ENCODE assay signal across 11 mouse cellular contexts in genomic region chr2:60903535-60903934, GRCm38 (mm10). TPM values are rescaled to one million over a fixed set of nuclear protein-coding genes. Genes with fewer than 3 reads are reported as not detected.
DNase-seq lines count a peak whose midpoint lies in the region; ATAC-seq lines count a peak whose summit lies in the region.
"Had no signal": no experiment of that assay in that cellular context is flagged by ENCODE, and none has a peak within 500 bp of the region (broad histone marks: within the 10 kb centered on the region; RNA-seq: fewer than 3 reads in every experiment).

No protein-coding gene starts in this region.

- H3K4me2 ChIP-seq in liver, embryonic 12.5 days: no peak overlapping the region
- H3K4me2 ChIP-seq: liver, embryonic 15.5 days; stomach, embryonic 15.5 days had no signal

- DNase-seq in liver (peak; percentile 16), adipocyte (ENCODE audit: low spot score) (peak; percentile 66)
- peak; percentile 17 for DNase-seq in naive thymus-derived CD4-positive, alpha-beta T cell, adult 2 months (ENCODE audit: low read depth)
- DNase-seq in neural tube, embryonic 10.5 days (ENCODE audit: extremely low spot score, low spot score): no peak
- DNase-seq in left cerebral cortex, postnatal 25 days (ENCODE audit: low spot score in 2 of 2): no peak
- DNase-seq: cerebellum, postnatal 25 days; kidney, adult 8-10 months had no signal

- no peak for ATAC-seq in liver, embryonic 12.5 days
- ATAC-seq in granulocyte monocyte progenitor cell, adult 5-6 weeks (replicated peaks; ENCODE audit: poor library complexity, severe bottlenecking): peak; percentile 76

- no peak overlapping the region for H3K4me3 ChIP-seq in liver, embryonic 12.5 days
- H3K4me3 ChIP-seq: liver, embryonic 15.5 days; stomach, embryonic 15.5 days had no signal

- H3K27ac ChIP-seq in liver, embryonic 12.5 days: no peak overlapping the region
- H3K27ac ChIP-seq: liver, embryonic 15.5 days; stomach, embryonic 15.5 days had no signal

- no peaks in the 10 kb centered on the region for H3K36me3 ChIP-seq in liver, embryonic 12.5 days
- H3K36me3 ChIP-seq: liver, embryonic 15.5 days; stomach, embryonic 15.5 days had no signal

- intact Hi-C loops in left cerebral cortex, postnatal 25 days (cut with DNase I): no loop called here

- no peaks in the 10 kb centered on the region for H3K9me3 ChIP-seq in liver, embryonic 12.5 days (replicated peaks)
- H3K9me3 ChIP-seq: liver, embryonic 15.5 days; stomach, embryonic 15.5 days had no signal

- WGBS in liver, embryonic 12.5 days (ENCODE audit: insufficient replicate concordance): 35% methylated on average over 7 of the region's 7 CpGs

- peaks cover 21% of the 10 kb centered on the region for H3K4me1 ChIP-seq in liver, embryonic 12.5 days

- no peak overlapping the region for H3K9ac ChIP-seq in liver, embryonic 12.5 days
- H3K9ac ChIP-seq: liver, embryonic 15.5 days; stomach, embryonic 15.5 days had no signal

- no peaks in the 10 kb centered on the region for H3K27me3 ChIP-seq in liver, embryonic 12.5 days (replicated peaks)
- H3K27me3 ChIP-seq: liver, embryonic 15.5 days; stomach, embryonic 15.5 days had no signal

RNA-seq across cellular contexts. Expression of gene Rbms1, which starts 59.5 kb away (rescaled TPM):
- polyA plus RNA-seq in liver, embryonic 12.5 days (2016; fragmentation: Nextera tagmentation; extraction: Ambion mirVana): 54.5 and 58.8 TPM in 2 replicates
- 22.6 and 30.9 TPM in 2 replicates for total RNA-seq in granulocyte monocyte progenitor cell, adult 5-6 weeks (2014; fragmentation: Nextera tagmentation)
- 23.4 and 27.5 TPM in 2 replicates for total RNA-seq in granulocyte monocyte progenitor cell, adult 5-6 weeks (2017)
- 10 to 100 TPM; 18.9 to 23.6 TPM for total RNA-seq in left cerebral cortex, postnatal 25 days (2021)

Comparison
In these comparisons a context has a peak if more than half of its experiments do, and no peak if none do; other contexts are left out.
1. DNase-seq: peak in liver (single experiment), adipocyte (single experiment) and naive thymus-derived CD4-positive, alpha-beta T cell, adult 2 months (single experiment); none in neural tube, embryonic 10.5 days (single experiment) and left cerebral cortex, postnatal 25 days (0 of 2).